Mouse (Mus musculus): ENCODE measurements around the gene Ccdc69. TPM values are rescaled to one million over a fixed set of nuclear protein-coding genes. Genes with fewer than 3 reads are reported as not detected.
A peak's percentile ranks its signal among the peaks of the same experiment; 100 is the strongest.
"Not testable (repeated sequence)": the region's sequence is repeated elsewhere in the genome, so short reads cannot be mapped to it uniquely, and the experiment has no call there.

Ccdc69 gene
- 3.5 and 3.6 TPM in 2 replicates for polyA plus RNA-seq (2014; fragmentation: Nextera tagmentation; extraction: Ambion mirVana)

- Histone ChIP-seq H3K4me1 (ENCODE audit: control insufficient read depth, insufficient read depth, low read length) (peaks cover 20% of the 10 kb centered on the region), H3K4me3 (ENCODE audit: low read length) (peak within 1 kb of the TSS; percentile 39), H3K27me3 (ENCODE audit: control insufficient read depth, insufficient read depth, low read length) (no peaks in the 10 kb centered on the region), H3K9me3 (ENCODE audit: control insufficient read depth, low read length) (0 out of 2 replicates have a peak, but pooled peaks cover 4% of the 10 kb centered on the region), H3K36me3 (ENCODE audit: control insufficient read depth, insufficient read depth, low read length) (no peaks in the 10 kb centered on the region), H3K9ac (ENCODE audit: low read depth, low read length) (peak within 1 kb of the TSS; percentile 44), H3K27ac (ENCODE audit: low read depth, low read length) (peak within 1 kb of the TSS; percentile 63), H3K4me2 (replicated peaks; ENCODE audit: low read depth, low read length) (peak within 1 kb of the TSS; percentile 77)
- ATAC-seq (ENCODE audit: low FRiP score, low TSS enrichment): peak; percentile 85
- under 1% methylated on average over 50 of the region's 50 CpGs for WGBS
Measured at GRCm38 (mm10) chr11:55077331-55078231, at the start of gene Ccdc69. TSS of gene Ccdc69 (minus strand) at chr11:55078131.

- H3K4me1 ChIP-seq (ENCODE audit: control insufficient read depth, insufficient read depth, low read length): no peaks in the 10 kb centered on the region
- no peaks in the 10 kb centered on the region for H3K9me3 ChIP-seq (ENCODE audit: control insufficient read depth, low read length)
- no peaks in the 10 kb centered on the region for H3K36me3 ChIP-seq (ENCODE audit: control insufficient read depth, insufficient read depth, low read length)
- H3K9ac ChIP-seq (ENCODE audit: low read depth, low read length): no peak overlapping the region
- H3K4me3 ChIP-seq (ENCODE audit: low read length): no peak overlapping the region
- 69% methylated on average over 3 of the region's 3 CpGs for WGBS
- ATAC-seq (ENCODE audit: low FRiP score, low TSS enrichment): no peak
- H3K4me2 ChIP-seq (replicated peaks; ENCODE audit: low read depth, low read length): no peak overlapping the region
- H3K27ac ChIP-seq (ENCODE audit: low read depth, low read length): no peak overlapping the region
- H3K27me3 ChIP-seq (ENCODE audit: control insufficient read depth, insufficient read depth, low read length): no peaks in the 10 kb centered on the region
Measured at GRCm38 (mm10) chr11:55126663-55127062, 48.7 kb upstream of the Ccdc69 start.

- no peak overlapping the region for H3K4me3 ChIP-seq (ENCODE audit: low read length)
- H3K27me3 ChIP-seq (ENCODE audit: control insufficient read depth, insufficient read depth, low read length): no peaks in the 10 kb centered on the region
- H3K27ac ChIP-seq (ENCODE audit: low read depth, low read length): no peak overlapping the region; the same call in 1 of the 2 replicates
- H3K36me3 ChIP-seq (ENCODE audit: control insufficient read depth, insufficient read depth, low read length): no peaks in the 10 kb centered on the region
- 87% methylated on average over 1 of the region's 1 CpGs for WGBS
- ATAC-seq (ENCODE audit: low FRiP score, low TSS enrichment): no peak
- no peak overlapping the region for H3K9ac ChIP-seq (ENCODE audit: low read depth, low read length)
- H3K4me1 ChIP-seq (ENCODE audit: control insufficient read depth, insufficient read depth, low read length): no peaks in the 10 kb centered on the region
- H3K4me2 ChIP-seq (replicated peaks; ENCODE audit: low read depth, low read length): no peak overlapping the region
- no peaks in the 10 kb centered on the region; the same call in 1 of the 2 replicates for H3K9me3 ChIP-seq (ENCODE audit: control insufficient read depth, low read length)
Measured at GRCm38 (mm10) chr11:55121430-55121829, 43.5 kb upstream of the Ccdc69 start.

GRCm38 (mm10) chr11:55120821-55121271 is 42.9 kb upstream of the Ccdc69 start:
- peak overlapping the region; percentile 32; the same call in 1 of the 2 replicates for H3K27ac ChIP-seq (ENCODE audit: low read depth, low read length)
- no peak for ATAC-seq (ENCODE audit: low FRiP score, low TSS enrichment)
- no peak overlapping the region for H3K4me3 ChIP-seq (ENCODE audit: low read length)
- no peaks in the 10 kb centered on the region; the same call in 1 of the 2 replicates for H3K9me3 ChIP-seq (ENCODE audit: control insufficient read depth, low read length)
- no peaks in the 10 kb centered on the region for H3K4me1 ChIP-seq (ENCODE audit: control insufficient read depth, insufficient read depth, low read length)
- no peak overlapping the region for H3K4me2 ChIP-seq (replicated peaks; ENCODE audit: low read depth, low read length)
- no peaks in the 10 kb centered on the region for H3K36me3 ChIP-seq (ENCODE audit: control insufficient read depth, insufficient read depth, low read length)
- WGBS: 47% methylated on average over 8 of the region's 8 CpGs
- no peaks in the 10 kb centered on the region for H3K27me3 ChIP-seq (ENCODE audit: control insufficient read depth, insufficient read depth, low read length)
- H3K9ac ChIP-seq (ENCODE audit: low read depth, low read length): no peak overlapping the region

GRCm38 (mm10) chr11:55120279-55120678 is 42.3 kb upstream of the Ccdc69 start:
- H3K9me3 ChIP-seq (ENCODE audit: control insufficient read depth, low read length): no peaks in the 10 kb centered on the region; the same call in 1 of the 2 replicates
- no peaks in the 10 kb centered on the region for H3K27me3 ChIP-seq (ENCODE audit: control insufficient read depth, insufficient read depth, low read length)
- ATAC-seq (ENCODE audit: low FRiP score, low TSS enrichment): no peak
- H3K4me1 ChIP-seq (ENCODE audit: control insufficient read depth, insufficient read depth, low read length): no peaks in the 10 kb centered on the region
- H3K9ac ChIP-seq (ENCODE audit: low read depth, low read length): no peak overlapping the region
- H3K4me3 ChIP-seq (ENCODE audit: low read length): no peak overlapping the region
- H3K36me3 ChIP-seq (ENCODE audit: control insufficient read depth, insufficient read depth, low read length): no peaks in the 10 kb centered on the region
- no peak overlapping the region for H3K27ac ChIP-seq (ENCODE audit: low read depth, low read length)
- H3K4me2 ChIP-seq (replicated peaks; ENCODE audit: low read depth, low read length): no peak overlapping the region

- WGBS: 93% methylated on average over 2 of the region's 2 CpGs
- Histone ChIP-seq H3K36me3 (ENCODE audit: control insufficient read depth, insufficient read depth, low read length) (no peaks in the 10 kb centered on the region), H3K9ac (ENCODE audit: low read depth, low read length) (no peak overlapping the region), H3K4me2 (replicated peaks; ENCODE audit: low read depth, low read length) (no peak overlapping the region), H3K9me3 (ENCODE audit: control insufficient read depth, low read length) (no peaks in the 10 kb centered on the region; the same call in 1 of the 2 replicates), H3K27me3 (ENCODE audit: control insufficient read depth, insufficient read depth, low read length) (no peaks in the 10 kb centered on the region), H3K4me3 (ENCODE audit: low read length) (no peak overlapping the region), H3K27ac (ENCODE audit: low read depth, low read length) (no peak overlapping the region), H3K4me1 (ENCODE audit: control insufficient read depth, insufficient read depth, low read length) (no peaks in the 10 kb centered on the region)
- ATAC-seq (ENCODE audit: low FRiP score, low TSS enrichment): no peak
Measured at GRCm38 (mm10) chr11:55117031-55117430, 39.1 kb upstream of the Ccdc69 start.

- WGBS: 94% methylated on average over 3 of the region's 3 CpGs
- no peak for ATAC-seq (ENCODE audit: low FRiP score, low TSS enrichment)
- Histone ChIP-seq H3K27ac (ENCODE audit: low read depth, low read length) (no peak overlapping the region), H3K4me2 (replicated peaks; ENCODE audit: low read depth, low read length) (no peak overlapping the region), H3K9me3 (ENCODE audit: control insufficient read depth, low read length) (no peaks in the 10 kb centered on the region; the same call in 1 of the 2 replicates), H3K4me1 (ENCODE audit: control insufficient read depth, insufficient read depth, low read length) (peaks cover 2% of the 10 kb centered on the region; the same call in 1 of the 2 replicates), H3K27me3 (ENCODE audit: control insufficient read depth, insufficient read depth, low read length) (no peaks in the 10 kb centered on the region), H3K9ac (ENCODE audit: low read depth, low read length) (no peak overlapping the region), H3K36me3 (ENCODE audit: control insufficient read depth, insufficient read depth, low read length) (no peaks in the 10 kb centered on the region), H3K4me3 (ENCODE audit: low read length) (no peak overlapping the region)
Measured at GRCm38 (mm10) chr11:55116004-55116403, 38.1 kb upstream of the Ccdc69 start.

GRCm38 (mm10) chr11:55114291-55114690 is 36.4 kb upstream of the Ccdc69 start:
- Histone ChIP-seq H3K4me2 (replicated peaks; ENCODE audit: low read depth, low read length) (no peak overlapping the region), H3K9me3 (ENCODE audit: control insufficient read depth, low read length) (no peaks in the 10 kb centered on the region), H3K27me3 (ENCODE audit: control insufficient read depth, insufficient read depth, low read length) (no peaks in the 10 kb centered on the region), H3K4me1 (ENCODE audit: control insufficient read depth, insufficient read depth, low read length) (peaks cover 11% of the 10 kb centered on the region; the same call in 1 of the 2 replicates), H3K9ac (ENCODE audit: low read depth, low read length) (no peak overlapping the region), H3K36me3 (ENCODE audit: control insufficient read depth, insufficient read depth, low read length) (no peaks in the 10 kb centered on the region; the same call in 1 of the 2 replicates), H3K27ac (ENCODE audit: low read depth, low read length) (no peak overlapping the region), H3K4me3 (ENCODE audit: low read length) (no peak overlapping the region)
- ATAC-seq (ENCODE audit: low FRiP score, low TSS enrichment): no peak
- 81% methylated on average over 2 of the region's 2 CpGs for WGBS

- H3K27ac ChIP-seq (ENCODE audit: low read depth, low read length); H3K9me3 ChIP-seq (ENCODE audit: control insufficient read depth, low read length); H3K27me3 ChIP-seq (ENCODE audit: control insufficient read depth, insufficient read depth, low read length); H3K4me3 ChIP-seq (ENCODE audit: low read length); H3K9ac ChIP-seq (ENCODE audit: low read depth, low read length); ATAC-seq (ENCODE audit: low FRiP score, low TSS enrichment); H3K36me3 ChIP-seq (ENCODE audit: control insufficient read depth, insufficient read depth, low read length); H3K4me2 ChIP-seq (replicated peaks; ENCODE audit: low read depth, low read length): not testable (repeated sequence)
- H3K4me1 ChIP-seq (ENCODE audit: control insufficient read depth, insufficient read depth, low read length): peaks cover 11% of the 10 kb centered on the region; the same call in 1 of the 2 replicates
- 23% methylated on average over 4 of the region's 4 CpGs for WGBS
Measured at GRCm38 (mm10) chr11:55113861-55114250, 35.9 kb upstream of the Ccdc69 start.

Measured in kidney, embryonic 14.5 days (tissue).